In the genomic region with DNA sequence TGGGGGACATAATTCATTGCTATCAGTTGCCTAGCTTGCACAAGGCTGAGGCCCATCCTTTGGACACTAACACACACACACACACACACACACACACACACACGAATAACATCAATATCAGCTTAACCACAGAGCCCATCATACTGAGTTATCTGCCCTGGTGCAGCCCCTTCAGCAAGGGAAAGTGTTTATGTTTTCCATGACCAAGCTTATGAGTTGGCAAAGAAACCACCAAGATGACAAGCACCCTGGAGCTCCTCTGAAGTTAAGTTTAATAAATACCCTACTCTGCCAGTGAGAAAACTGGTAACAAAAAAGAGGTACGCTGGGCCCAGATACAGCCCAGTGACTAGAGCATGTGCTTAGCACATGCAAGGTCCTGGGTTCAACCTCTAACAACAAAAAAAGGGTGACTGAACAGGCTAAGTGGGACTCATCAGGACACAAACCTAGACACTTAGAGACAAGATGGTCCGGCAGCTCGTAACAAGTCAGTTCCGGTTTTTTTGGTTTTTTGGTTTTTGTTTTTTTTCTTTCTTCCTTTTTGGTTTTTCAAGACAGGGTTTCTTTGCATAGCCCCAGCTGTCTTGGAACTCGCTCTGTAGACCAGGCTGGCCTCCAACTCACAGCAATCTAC, we compare ENCODE assay signal across 15 mouse cellular contexts. TPM values are rescaled to one million over a fixed set of nuclear protein-coding genes. Genes with fewer than 3 reads are reported as not detected.
DNase-seq lines count a peak whose midpoint lies in the region; ATAC-seq and TF ChIP-seq lines count a peak whose summit lies in the region.
"Had no signal": no experiment of that assay in that cellular context is flagged by ENCODE, and none has a peak within 500 bp of the region (broad histone marks: within the 10 kb centered on the region; RNA-seq: fewer than 3 reads in every experiment).

No protein-coding gene starts in this region.

- ATAC-seq in forebrain, embryonic 16.5 days, result no peak
- ATAC-seq in forebrain, postnatal 0 days, result no peak
- ATAC-seq in G1E (ENCODE audit: extremely low read depth, insufficient number of reproducible peaks, low FRiP score, poor library complexity, severe bottlenecking), result no peak
- ATAC-seq: intestine, postnatal 0 days had no signal

- no peaks in the 10 kb centered on the region for H3K27me3 ChIP-seq in forebrain, embryonic 16.5 days (replicated peaks; ENCODE audit: control insufficient read depth, insufficient read depth, low read length)
- H3K27me3 ChIP-seq in forebrain, postnatal 0 days (ENCODE audit: insufficient read depth, low read length), result no peaks in the 10 kb centered on the region
- H3K27me3 ChIP-seq in G1E (ENCODE audit: insufficient read depth, low read length), result no peaks in the 10 kb centered on the region
- H3K27me3 ChIP-seq: embryonic facial prominence, embryonic 15.5 days; heart, embryonic 13.5 days had no signal

- peak overlapping the region; percentile 35 for H3K4me2 ChIP-seq in forebrain, embryonic 16.5 days (ENCODE audit: low read length)
- no peak overlapping the region for H3K4me2 ChIP-seq in forebrain, postnatal 0 days (ENCODE audit: low read depth)
- H3K4me2 ChIP-seq: embryonic facial prominence, embryonic 15.5 days; heart, embryonic 13.5 days had no signal

- intact Hi-C loops in left cerebral cortex, postnatal 4 days (cut with DNase I), result loop anchor here (5.0 kb wide), 1 partner anchor 94 kb away; no protein-coding TSS in a partner anchor

- H3K4me1 ChIP-seq in forebrain, embryonic 16.5 days (replicated peaks; ENCODE audit: control insufficient read depth, insufficient read depth, low read length), result peaks cover 62% of the 10 kb centered on the region
- peaks cover 30% of the 10 kb centered on the region for H3K4me1 ChIP-seq in forebrain, postnatal 0 days (ENCODE audit: insufficient read depth)
- H3K4me1 ChIP-seq in G1E (ENCODE audit: insufficient read depth, low read depth, low read length), result peaks cover 78% of the 10 kb centered on the region

- H3K36me3 ChIP-seq in forebrain, embryonic 16.5 days (ENCODE audit: control insufficient read depth, insufficient read depth), result 0 out of 2 replicates have a peak, but pooled peaks cover 2% of the 10 kb centered on the region
- no peaks in the 10 kb centered on the region; the same call in 1 of the 2 replicates for H3K36me3 ChIP-seq in forebrain, postnatal 0 days (ENCODE audit: insufficient read depth)
- peaks cover 58% of the 10 kb centered on the region for H3K36me3 ChIP-seq in G1E (replicated peaks)

- H3K4me3 ChIP-seq in forebrain, embryonic 16.5 days (replicated peaks; ENCODE audit: low read length), result no peak overlapping the region
- no peak overlapping the region for H3K4me3 ChIP-seq in forebrain, postnatal 0 days (ENCODE audit: low read depth, low read length)
- peak overlapping the region; percentile 19; the same call in 1 of the 2 replicates for H3K4me3 ChIP-seq in G1E (ENCODE audit: low read depth, low read length)
- H3K4me3 ChIP-seq: embryonic facial prominence, embryonic 15.5 days; heart, embryonic 13.5 days had no signal

- no peak for TF ChIP-seq CTCF in forebrain, postnatal 0 days (IDR thresholded peaks at IDR 0.05; ENCODE audit: low read depth)
- TF ChIP-seq CTCF in G1E (IDR thresholded peaks at IDR 0.05; ENCODE audit: low read depth, low read length), result no peak

- H3K27ac ChIP-seq in forebrain, embryonic 16.5 days (ENCODE audit: low read length), result no peak overlapping the region
- no peak overlapping the region for H3K27ac ChIP-seq in forebrain, postnatal 0 days (ENCODE audit: low read depth, low read length)
- H3K27ac ChIP-seq: embryonic facial prominence, embryonic 15.5 days; heart, embryonic 13.5 days had no signal

- H3K9ac ChIP-seq in forebrain, embryonic 16.5 days (replicated peaks; ENCODE audit: low read depth, low read length), result no peak overlapping the region
- H3K9ac ChIP-seq in forebrain, postnatal 0 days, result no peak overlapping the region
- H3K9ac ChIP-seq: embryonic facial prominence, embryonic 15.5 days; heart, embryonic 13.5 days had no signal

- no peaks in the 10 kb centered on the region for H3K9me3 ChIP-seq in forebrain, embryonic 16.5 days (ENCODE audit: control insufficient read depth, low read length)
- no peaks in the 10 kb centered on the region for H3K9me3 ChIP-seq in forebrain, postnatal 0 days (ENCODE audit: low read length)
- H3K9me3 ChIP-seq in G1E (replicated peaks), result no peaks in the 10 kb centered on the region
- H3K9me3 ChIP-seq: embryonic facial prominence, embryonic 15.5 days; heart, embryonic 13.5 days had no signal

- no peak for DNase-seq in forebrain, postnatal 0 days
- peak; percentile 48 for DNase-seq in G1E (ENCODE audit: low spot score)
- peak; percentile 69 for DNase-seq in liver
- peak; percentile 28 for DNase-seq in naive thymus-derived CD4-positive, alpha-beta T cell, adult 2 months (ENCODE audit: low read depth)
- no peak for DNase-seq in urinary bladder, postnatal 10 days (ENCODE audit: low spot score)
- DNase-seq in kidney, adult 18-20 months, result no peak
- DNase-seq in left cerebral cortex, postnatal 4 days, result no peak
- DNase-seq: adrenal gland, adult 8-10 months; cerebellum, postnatal 36 days; kidney, postnatal 36 days; lung, postnatal 4 days had no signal

- WGBS in forebrain, embryonic 16.5 days, result 84% methylated on average over 6 of the region's 6 CpGs
- WGBS in forebrain, postnatal 0 days, result 90% methylated on average over 6 of the region's 6 CpGs

RNA-seq across cellular contexts. Expression of a gene that starts 4.1 kb away (rescaled TPM):
- 129 and 134 TPM in 2 replicates for polyA plus RNA-seq in forebrain, embryonic 16.5 days (2015; fragmentation: Nextera tagmentation; extraction: Ambion mirVana)
- total RNA-seq in forebrain, postnatal 0 days (2014; rRNA removed), result 59.3 and 65.0 TPM in 2 replicates
- 32.3 and 37.5 TPM in 2 replicates for polyA plus RNA-seq in forebrain, postnatal 0 days (2015; fragmentation: Nextera tagmentation; extraction: Ambion mirVana)
- total RNA-seq in G1E (2014; fragmentation: Nextera tagmentation) (60.5 and 97.1 TPM in 2 replicates), G1E (2017) (41.3 and 43.4 TPM in 2 replicates)
- polyA plus RNA-seq in G1E (2012), result 35.0 and 37.2 TPM in 2 replicates
- 100 to 1,000 TPM in 1 of 2 experiments, 10 to 100 TPM in 1; 91.8 to 110 TPM for total RNA-seq in left cerebral cortex, postnatal 4 days (2021)

Comparison
In these comparisons a context has a peak if more than half of its experiments do, and no peak if none do; other contexts are left out.
1. DNase-seq: peak in G1E (single experiment), liver (single experiment) and naive thymus-derived CD4-positive, alpha-beta T cell, adult 2 months (single experiment); none in forebrain, postnatal 0 days (single experiment), urinary bladder, postnatal 10 days (single experiment), kidney, adult 18-20 months (single experiment) and left cerebral cortex, postnatal 4 days (single experiment).